Mouse (Mus musculus): ENCODE results near the gene Egln1. TPM values are rescaled to one million over a fixed set of nuclear protein-coding genes. Genes with fewer than 3 reads are reported as not detected.

Egln1 gene
- polyA plus RNA-seq, 1 experiment = 4.2 TPM

DNA sequence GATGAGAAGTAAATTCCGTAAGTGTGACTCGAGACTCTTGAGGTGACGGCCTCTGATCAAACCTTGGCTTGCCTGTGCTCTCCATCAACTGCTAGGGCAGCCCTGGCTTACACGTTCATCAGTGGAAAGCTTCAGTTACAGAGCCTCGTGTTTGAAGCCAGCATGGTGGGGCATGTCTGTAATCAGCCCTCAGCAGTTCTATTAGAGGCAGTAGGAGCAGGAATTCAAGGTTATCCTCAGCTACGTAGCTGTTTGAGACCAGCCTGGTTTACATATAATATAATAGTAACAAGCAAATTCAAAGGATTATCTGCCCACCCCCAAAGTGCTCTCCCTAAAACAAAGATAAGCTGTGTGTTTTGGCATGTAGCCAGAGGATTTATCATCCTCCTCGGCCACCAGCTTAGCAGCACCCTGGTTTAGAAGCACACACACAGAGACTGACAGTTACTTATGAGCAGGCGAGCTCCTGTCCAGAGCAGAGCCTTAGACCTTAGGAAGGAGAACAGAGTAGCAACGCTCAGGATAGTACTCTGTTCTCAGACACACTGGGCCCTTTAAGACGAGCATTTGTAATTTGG, 70.1 kb downstream of the Egln1 start:
- H3K4me1 ChIP-seq (ENCODE audit: control insufficient read depth, insufficient read depth, low read length) = peaks cover 2% of the 10 kb centered on the region; the same call in 1 of the 2 replicates
- TF ChIP-seq CTCF (IDR thresholded peaks at IDR 0.05; ENCODE audit: control insufficient read depth, insufficient read depth, insufficient replicate concordance, low read depth, low read length) (no peak), POLR2A (IDR thresholded peaks at IDR 0.05; ENCODE audit: control insufficient read depth, low read depth, low read length) (no peak)
- H3K27me3 ChIP-seq (ENCODE audit: control insufficient read depth, insufficient read depth, low read length) = no peaks in the 10 kb centered on the region
- H3K36me3 ChIP-seq (ENCODE audit: control insufficient read depth, insufficient read depth, low read length) = peaks cover 9% of the 10 kb centered on the region
- H3K27ac ChIP-seq (ENCODE audit: control insufficient read depth, insufficient read depth, low read depth, low read length) = no peak overlapping the region
- H3K4me3 ChIP-seq (ENCODE audit: control insufficient read depth, low read depth, low read length) = no peak overlapping the region

DNA sequence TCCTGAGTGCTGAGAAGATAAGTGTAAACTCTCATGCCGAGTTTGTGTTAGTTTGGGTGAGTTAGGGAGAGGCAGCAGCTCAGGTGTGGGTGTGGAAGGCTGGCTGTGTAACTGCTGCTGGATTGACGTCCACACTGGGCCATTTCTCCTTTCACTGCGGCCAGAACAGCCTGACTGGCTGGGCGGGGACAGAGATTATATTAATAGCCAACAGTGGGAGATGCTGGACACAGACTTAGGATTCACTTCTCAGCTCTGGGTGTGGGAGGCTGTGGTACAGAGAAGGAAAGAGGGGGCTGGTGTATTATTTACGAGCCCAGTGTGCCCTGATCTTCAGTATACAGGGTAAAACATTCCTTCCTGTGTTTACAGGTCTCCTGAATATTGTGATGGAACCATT, 71.0 kb downstream of the Egln1 start:
- Histone ChIP-seq H3K36me3 (ENCODE audit: control insufficient read depth, insufficient read depth, low read length) (peaks cover 9% of the 10 kb centered on the region), H3K4me1 (ENCODE audit: control insufficient read depth, insufficient read depth, low read length) (peaks cover 2% of the 10 kb centered on the region; the same call in 1 of the 2 replicates), H3K27ac (ENCODE audit: control insufficient read depth, insufficient read depth, low read depth, low read length) (no peak overlapping the region), H3K27me3 (ENCODE audit: control insufficient read depth, insufficient read depth, low read length) (no peaks in the 10 kb centered on the region), H3K4me3 (ENCODE audit: control insufficient read depth, low read depth, low read length) (no peak overlapping the region)
- TF ChIP-seq POLR2A (IDR thresholded peaks at IDR 0.05; ENCODE audit: control insufficient read depth, low read depth, low read length) (no peak), CTCF (IDR thresholded peaks at IDR 0.05; ENCODE audit: control insufficient read depth, insufficient read depth, insufficient replicate concordance, low read depth, low read length) (no peak)

DNA sequence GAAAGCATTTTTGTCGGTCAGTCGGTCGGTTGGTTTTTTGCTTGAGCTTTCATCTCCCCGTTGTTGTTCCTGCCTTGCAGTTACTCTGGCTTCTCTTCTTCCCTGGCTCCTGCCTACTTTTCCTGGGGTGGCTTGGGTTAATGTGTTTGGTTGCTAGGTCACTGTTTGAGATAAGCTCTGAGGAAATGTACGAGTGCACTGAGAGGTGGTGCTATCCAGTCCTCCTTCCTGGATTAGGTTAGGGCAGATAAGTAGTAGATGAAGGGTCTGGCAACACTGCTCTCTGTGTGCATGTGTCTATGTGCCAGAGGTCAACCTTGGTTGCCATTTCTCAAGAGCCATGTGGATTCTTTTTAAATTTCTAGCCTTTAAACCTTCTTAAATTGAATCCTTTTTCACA, 76.4 kb downstream of the Egln1 start:
- Histone ChIP-seq H3K27ac (ENCODE audit: control insufficient read depth, insufficient read depth, low read depth, low read length) (no peak overlapping the region), H3K4me1 (ENCODE audit: control insufficient read depth, insufficient read depth, low read length) (0 out of 2 replicates have a peak, but pooled peaks cover 2% of the 10 kb centered on the region), H3K27me3 (ENCODE audit: control insufficient read depth, insufficient read depth, low read length) (no peaks in the 10 kb centered on the region), H3K36me3 (ENCODE audit: control insufficient read depth, insufficient read depth, low read length) (peaks cover 1% of the 10 kb centered on the region), H3K4me3 (ENCODE audit: control insufficient read depth, low read depth, low read length) (no peak overlapping the region)
- no peak for TF ChIP-seq POLR2A (IDR thresholded peaks at IDR 0.05; ENCODE audit: control insufficient read depth, low read depth, low read length)
- no peak for TF ChIP-seq CTCF (IDR thresholded peaks at IDR 0.05; ENCODE audit: control insufficient read depth, insufficient read depth, insufficient replicate concordance, low read depth, low read length)

DNA sequence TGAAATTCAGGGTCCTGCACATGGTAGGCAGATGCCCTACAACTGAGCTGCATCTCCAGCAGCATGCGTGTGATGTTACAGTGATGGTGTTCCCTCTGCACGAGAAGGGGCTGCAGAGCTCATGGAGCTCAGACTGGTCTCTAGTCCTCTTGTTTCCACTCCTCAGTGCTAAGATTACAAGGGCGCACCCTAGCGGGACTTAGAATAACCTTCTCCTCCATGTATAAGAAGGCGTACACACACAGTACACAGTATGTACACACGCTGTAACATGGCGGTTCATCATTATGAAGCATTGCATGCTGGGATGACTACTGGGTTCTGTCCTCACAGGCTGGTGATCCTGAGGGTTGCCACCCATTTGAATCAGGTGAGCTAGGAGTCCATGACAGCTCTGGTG, 77.0 kb downstream of the Egln1 start:
- H3K4me1 ChIP-seq (ENCODE audit: control insufficient read depth, insufficient read depth, low read length) = 0 out of 2 replicates have a peak, but pooled peaks cover 2% of the 10 kb centered on the region
- peaks cover 1% of the 10 kb centered on the region for H3K36me3 ChIP-seq (ENCODE audit: control insufficient read depth, insufficient read depth, low read length)
- TF ChIP-seq POLR2A (IDR thresholded peaks at IDR 0.05; ENCODE audit: control insufficient read depth, low read depth, low read length) = no peak
- TF ChIP-seq CTCF (IDR thresholded peaks at IDR 0.05; ENCODE audit: control insufficient read depth, insufficient read depth, insufficient replicate concordance, low read depth, low read length) = no peak
- no peaks in the 10 kb centered on the region for H3K27me3 ChIP-seq (ENCODE audit: control insufficient read depth, insufficient read depth, low read length)
- no peak overlapping the region for H3K4me3 ChIP-seq (ENCODE audit: control insufficient read depth, low read depth, low read length)
- no peak overlapping the region for H3K27ac ChIP-seq (ENCODE audit: control insufficient read depth, insufficient read depth, low read depth, low read length)

DNA sequence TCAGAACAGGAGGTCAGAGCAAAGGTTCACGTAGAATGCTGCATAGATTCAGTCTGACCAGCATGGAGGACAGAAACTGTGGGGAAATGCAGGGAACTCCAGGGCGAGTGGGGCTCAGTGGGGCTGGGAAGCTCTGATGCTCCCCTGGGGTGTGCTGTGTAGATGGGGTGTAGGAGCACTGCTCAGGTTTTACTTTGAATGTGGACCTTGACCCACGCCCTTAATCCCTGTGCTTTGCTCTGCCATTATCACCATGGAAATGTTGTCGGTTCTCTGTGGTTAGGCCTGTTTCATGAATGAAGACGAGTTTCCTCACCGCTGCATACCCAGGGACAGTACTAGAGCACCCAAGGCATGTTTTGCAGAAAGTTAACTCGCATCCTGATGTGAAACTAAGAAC, 77.7 kb downstream of the Egln1 start:
- peaks cover 1% of the 10 kb centered on the region for H3K36me3 ChIP-seq (ENCODE audit: control insufficient read depth, insufficient read depth, low read length)

DNA sequence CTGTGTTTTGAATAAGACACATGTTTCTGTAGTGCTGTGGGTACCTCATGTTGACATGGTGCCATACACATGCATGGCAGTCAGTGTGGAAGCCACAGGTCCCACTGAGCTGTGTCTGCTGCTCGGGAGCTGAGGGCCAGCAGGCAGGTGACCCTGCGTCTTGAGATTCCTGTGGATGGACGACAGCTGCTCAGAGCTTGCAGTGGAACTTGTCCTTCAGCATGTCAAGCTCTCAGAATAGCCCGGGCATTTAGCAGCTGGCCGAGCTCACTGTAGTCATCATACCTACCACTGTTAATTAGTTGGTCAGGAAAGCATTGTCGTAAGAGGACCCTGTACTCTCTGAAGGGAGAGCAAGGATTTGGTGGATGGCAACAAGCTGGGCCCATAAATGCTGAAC, 79.4 kb downstream of the Egln1 start:
- H3K36me3 ChIP-seq (ENCODE audit: control insufficient read depth, insufficient read depth, low read length) = no peaks in the 10 kb centered on the region; the same call in none of the 2 replicates
- H3K4me1 ChIP-seq (ENCODE audit: control insufficient read depth, insufficient read depth, low read length) = 0 out of 2 replicates have a peak, but pooled peaks cover 2% of the 10 kb centered on the region
- no peak overlapping the region for H3K27ac ChIP-seq (ENCODE audit: control insufficient read depth, insufficient read depth, low read depth, low read length)
- H3K27me3 ChIP-seq (ENCODE audit: control insufficient read depth, insufficient read depth, low read length) = no peaks in the 10 kb centered on the region
- TF ChIP-seq CTCF (IDR thresholded peaks at IDR 0.05; ENCODE audit: control insufficient read depth, insufficient read depth, insufficient replicate concordance, low read depth, low read length) (no peak), POLR2A (IDR thresholded peaks at IDR 0.05; ENCODE audit: control insufficient read depth, low read depth, low read length) (no peak)
- H3K4me3 ChIP-seq (ENCODE audit: control insufficient read depth, low read depth, low read length) = no peak overlapping the region

More for the DNA sequence above, 77.7 kb downstream of the Egln1 start:
- Histone ChIP-seq H3K27me3 (ENCODE audit: control insufficient read depth, insufficient read depth, low read length) (no peaks in the 10 kb centered on the region), H3K4me3 (ENCODE audit: control insufficient read depth, low read depth, low read length) (no peak overlapping the region), H3K27ac (ENCODE audit: control insufficient read depth, insufficient read depth, low read depth, low read length) (no peak overlapping the region), H3K4me1 (ENCODE audit: control insufficient read depth, insufficient read depth, low read length) (0 out of 2 replicates have a peak, but pooled peaks cover 2% of the 10 kb centered on the region)
- no peak for TF ChIP-seq CTCF (IDR thresholded peaks at IDR 0.05; ENCODE audit: control insufficient read depth, insufficient read depth, insufficient replicate concordance, low read depth, low read length)
- no peak for TF ChIP-seq POLR2A (IDR thresholded peaks at IDR 0.05; ENCODE audit: control insufficient read depth, low read depth, low read length)

DNA sequence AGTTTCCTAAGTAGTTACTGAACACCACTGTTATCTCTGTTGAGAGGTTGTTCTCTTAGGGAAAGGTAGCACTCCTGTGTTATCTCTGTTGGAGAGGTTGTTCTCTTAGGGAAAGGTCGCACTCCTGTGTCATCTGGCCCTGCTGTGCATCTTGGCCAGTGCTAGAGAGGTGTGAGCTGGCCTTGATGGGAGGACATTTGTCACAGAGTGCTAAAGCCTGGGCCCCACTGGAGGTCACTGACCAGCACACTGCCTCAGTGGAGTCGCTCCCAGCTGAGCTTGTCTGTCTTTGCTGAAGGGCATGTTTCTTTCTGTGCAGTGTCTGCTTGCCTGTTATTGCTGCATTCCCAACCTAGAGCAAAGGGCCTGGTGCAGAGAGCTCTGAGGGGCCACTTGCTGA, 82.0 kb downstream of the Egln1 start:
- TF ChIP-seq POLR2A (IDR thresholded peaks at IDR 0.05; ENCODE audit: control insufficient read depth, low read depth, low read length) (no peak), CTCF (IDR thresholded peaks at IDR 0.05; ENCODE audit: control insufficient read depth, insufficient read depth, insufficient replicate concordance, low read depth, low read length) (no peak)
- Histone ChIP-seq H3K4me1 (ENCODE audit: control insufficient read depth, insufficient read depth, low read length) (0 out of 2 replicates have a peak, but pooled peaks cover 2% of the 10 kb centered on the region), H3K36me3 (ENCODE audit: control insufficient read depth, insufficient read depth, low read length) (no peaks in the 10 kb centered on the region), H3K4me3 (ENCODE audit: control insufficient read depth, low read depth, low read length) (no peak overlapping the region), H3K27me3 (ENCODE audit: control insufficient read depth, insufficient read depth, low read length) (no peaks in the 10 kb centered on the region), H3K27ac (ENCODE audit: control insufficient read depth, insufficient read depth, low read depth, low read length) (no peak overlapping the region)

Measured in testis, adult 2 months (tissue).